Mouse (Mus musculus): ENCODE data around the gene Ptgr1.

DNA sequence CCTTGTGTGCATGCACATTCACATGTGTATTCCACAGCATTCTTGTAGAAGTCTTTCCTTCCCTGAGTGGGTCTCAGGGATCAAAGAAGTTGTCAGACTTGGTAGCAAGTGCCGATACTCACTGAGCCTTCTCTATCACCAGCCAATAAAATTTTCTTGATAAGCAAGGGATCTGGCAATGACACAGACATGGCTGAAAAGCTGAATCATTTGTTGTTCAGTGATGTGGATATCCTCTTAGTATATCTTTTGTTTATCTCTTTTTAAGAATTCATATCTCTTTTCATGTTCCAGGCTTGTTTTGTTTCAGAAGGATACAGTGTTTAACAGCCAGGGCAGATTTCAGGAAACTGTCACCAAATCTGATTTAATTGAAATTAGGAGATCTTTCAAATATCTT lies 11.8 kb upstream of the Ptgr1 start:
- TF ChIP-seq POLR2A (IDR thresholded peaks at IDR 0.05; ENCODE audit: extremely low read depth, insufficient read depth, low read length) (no peak), CTCF (IDR thresholded peaks at IDR 0.05; ENCODE audit: low read depth, low read length) (no peak)

Measured in liver, adult 2 months (tissue).